8 mouse cellular contexts compared by ENCODE assay signal in the genomic region with DNA sequence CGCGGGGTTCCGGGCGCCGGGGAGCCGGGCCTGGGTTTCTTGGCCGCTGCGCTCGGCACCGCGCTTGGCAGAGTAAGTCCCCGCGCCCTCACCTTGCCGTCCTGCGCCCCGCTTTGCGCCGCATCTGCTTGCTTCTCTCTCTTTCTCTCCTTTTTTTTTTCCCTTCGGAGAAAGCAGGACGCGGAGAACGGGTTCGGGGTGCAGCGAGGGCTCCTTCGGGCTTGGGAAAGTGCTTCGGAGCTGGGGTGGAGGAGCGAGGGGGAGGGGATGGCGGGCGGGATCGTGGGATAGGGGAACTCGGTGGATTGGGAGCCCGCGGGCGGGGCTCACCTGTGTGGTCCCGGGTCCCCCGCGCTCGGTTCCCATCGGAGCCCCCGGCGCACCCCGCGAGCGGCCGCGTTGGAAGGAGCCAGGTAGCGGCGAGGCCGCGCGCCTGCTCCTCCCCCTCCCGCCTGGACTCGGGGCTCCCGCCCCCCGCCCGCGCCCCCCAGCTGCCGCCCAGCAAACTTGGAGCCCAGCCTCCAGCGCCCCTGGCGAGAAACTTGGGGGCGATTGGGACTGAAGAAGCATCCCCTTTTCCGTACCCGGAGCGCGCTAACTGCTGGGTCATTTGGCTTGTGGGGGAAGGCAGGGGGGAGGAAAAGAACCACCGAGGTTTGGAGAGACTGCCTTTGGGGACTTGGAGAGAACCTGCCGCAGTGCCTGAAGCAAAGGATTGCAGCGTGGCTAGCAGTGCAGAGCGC. TPM values are rescaled to one million over a fixed set of nuclear protein-coding genes. Genes with fewer than 3 reads are reported as not detected.
DNase-seq lines count a peak whose midpoint lies in the region; ATAC-seq lines count a peak whose summit lies in the region.

No protein-coding gene starts in this region.

- intact Hi-C loops in left cerebral cortex, postnatal 36 days (cut with DNase I): loop anchor here (5.0 kb wide), 2 partner anchors 102 to 157 kb away; no protein-coding TSS in a partner anchor

- peaks cover 46% of the 10 kb centered on the region for H3K36me3 ChIP-seq in erythroblast, embryonic 14.5 days (ENCODE audit: control insufficient read depth)
- H3K36me3 ChIP-seq in hindbrain, embryonic 16.5 days (ENCODE audit: control insufficient read depth, insufficient read depth, low read length): 0 out of 2 replicates have a peak, but pooled peaks cover under 1% of the 10 kb centered on the region
- peaks cover 10% of the 10 kb centered on the region for H3K36me3 ChIP-seq in liver, embryonic 16.5 days (ENCODE audit: control insufficient read depth, insufficient read depth)
- no peaks in the 10 kb centered on the region for H3K36me3 ChIP-seq in neural tube, embryonic 14.5 days (ENCODE audit: control insufficient read depth, insufficient read depth, low read length)

- H3K9ac ChIP-seq in hindbrain, embryonic 16.5 days (ENCODE audit: low read depth, low read length): peak overlapping the region; percentile 86
- H3K9ac ChIP-seq in liver, embryonic 16.5 days (ENCODE audit: low read depth, low read length): peak overlapping the region; percentile 99
- H3K9ac ChIP-seq in neural tube, embryonic 14.5 days (replicated peaks; ENCODE audit: low read depth, low read length): peak overlapping the region; percentile 76

- H3K27me3 ChIP-seq in erythroblast, embryonic 14.5 days (ENCODE audit: control insufficient read depth): peaks cover 39% of the 10 kb centered on the region
- H3K27me3 ChIP-seq in hindbrain, embryonic 16.5 days (replicated peaks; ENCODE audit: control insufficient read depth, insufficient read depth, low read length): no peaks in the 10 kb centered on the region
- peaks cover 9% of the 10 kb centered on the region for H3K27me3 ChIP-seq in liver, embryonic 16.5 days (ENCODE audit: control insufficient read depth, insufficient read depth, low read depth, low read length)
- H3K27me3 ChIP-seq in neural tube, embryonic 14.5 days (ENCODE audit: control insufficient read depth, insufficient read depth, low read length): no peaks in the 10 kb centered on the region

- WGBS in hindbrain, embryonic 16.5 days: under 1% methylated on average over 56 of the region's 69 CpGs
- WGBS in liver, embryonic 16.5 days (ENCODE audit: insufficient replicate concordance): under 1% methylated on average over 60 of the region's 69 CpGs
- under 1% methylated on average over 61 of the region's 69 CpGs for WGBS in neural tube, embryonic 14.5 days

- peak overlapping the region; percentile 85 for H3K4me2 ChIP-seq in hindbrain, embryonic 16.5 days (ENCODE audit: low read length)
- H3K4me2 ChIP-seq in liver, embryonic 16.5 days (ENCODE audit: low read depth, low read length): peak overlapping the region; percentile 91
- H3K4me2 ChIP-seq in neural tube, embryonic 14.5 days (ENCODE audit: low read depth, low read length): peak overlapping the region; percentile 89

- DNase-seq in left cerebral cortex, postnatal 36 days (ENCODE audit: low spot score in 2 of 2): peak; percentile 36 to 46
- no peak for DNase-seq in left cerebral cortex, adult 8-10 months (ENCODE audit: low spot score in 2 of 2)
- peak; percentile 50 for DNase-seq in adrenal gland, postnatal 25 days
- DNase-seq in yolk sac, embryonic 10.5 days (ENCODE audit: low spot score): peak; percentile 66

- H3K4me3 ChIP-seq in erythroblast, embryonic 14.5 days (replicated peaks): peak overlapping the region; percentile 99
- peak overlapping the region; percentile 60 for H3K4me3 ChIP-seq in hindbrain, embryonic 16.5 days (ENCODE audit: low read length)
- H3K4me3 ChIP-seq in liver, embryonic 16.5 days (ENCODE audit: low read depth, low read length): peak overlapping the region; percentile 95
- peak overlapping the region; percentile 76 for H3K4me3 ChIP-seq in neural tube, embryonic 14.5 days (ENCODE audit: low read depth, low read length)

- peaks cover 17% of the 10 kb centered on the region for H3K9me3 ChIP-seq in erythroblast, embryonic 14.5 days (ENCODE audit: control insufficient read depth, low read length)
- no peaks in the 10 kb centered on the region; the same call in 1 of the 2 replicates for H3K9me3 ChIP-seq in hindbrain, embryonic 16.5 days (ENCODE audit: control insufficient read depth, low read length)
- no peaks in the 10 kb centered on the region for H3K9me3 ChIP-seq in liver, embryonic 16.5 days (replicated peaks; ENCODE audit: control insufficient read depth, low read length)
- no peaks in the 10 kb centered on the region for H3K9me3 ChIP-seq in neural tube, embryonic 14.5 days (ENCODE audit: control insufficient read depth, low read length)

- 0 out of 2 replicates have a peak, but pooled peaks have one; percentile 3 for ATAC-seq in hindbrain, embryonic 16.5 days
- no peak for ATAC-seq in liver, embryonic 16.5 days (ENCODE audit: low read depth)
- peak; percentile 38 for ATAC-seq in neural tube, embryonic 14.5 days (ENCODE audit: low read depth)

- peaks cover 73% of the 10 kb centered on the region for H3K4me1 ChIP-seq in erythroblast, embryonic 14.5 days (ENCODE audit: control insufficient read depth)
- H3K4me1 ChIP-seq in hindbrain, embryonic 16.5 days (ENCODE audit: control insufficient read depth, insufficient read depth, low read depth, low read length): peaks cover 23% of the 10 kb centered on the region
- peaks cover 40% of the 10 kb centered on the region for H3K4me1 ChIP-seq in liver, embryonic 16.5 days (ENCODE audit: control insufficient read depth, low read depth, low read length)
- H3K4me1 ChIP-seq in neural tube, embryonic 14.5 days (ENCODE audit: control insufficient read depth, insufficient read depth, low read length): peaks cover 8% of the 10 kb centered on the region

- H3K27ac ChIP-seq in hindbrain, embryonic 16.5 days (ENCODE audit: low read depth, low read length): peak overlapping the region; percentile 90
- H3K27ac ChIP-seq in liver, embryonic 16.5 days (ENCODE audit: low read length): peak overlapping the region; percentile 97
- H3K27ac ChIP-seq in neural tube, embryonic 14.5 days (ENCODE audit: low read depth, low read length): peak overlapping the region; percentile 86

RNA-seq across cellular contexts. Expression of gene Klf3, which starts 0.7 kb away (rescaled TPM):
- total RNA-seq in left cerebral cortex, postnatal 36 days (2021): 10 to 100 TPM; 25.7 to 31.5 TPM
- 10 to 100 TPM; 21.2 to 30.9 (median 27.5) TPM for total RNA-seq in left cerebral cortex, adult 8-10 months (2022)
- total RNA-seq in adrenal gland, postnatal 25 days (2021): 61.6 and 74.6 TPM in 2 replicates
- 79.3 and 88.0 TPM in 2 replicates for polyA plus RNA-seq in erythroblast, embryonic 14.5 days (2012)
- polyA plus RNA-seq in hindbrain, embryonic 16.5 days (2015; fragmentation: Nextera tagmentation; extraction: Ambion mirVana): 23.7 and 23.8 TPM in 2 replicates
- 77.7 and 88.9 TPM in 2 replicates for polyA plus RNA-seq in liver, embryonic 16.5 days (2015; fragmentation: Nextera tagmentation; extraction: Ambion mirVana)
- polyA plus RNA-seq in neural tube, embryonic 14.5 days (2014; fragmentation: Nextera tagmentation; extraction: Ambion mirVana): 15.8 and 20.1 TPM in 2 replicates

Comparison
In these comparisons a context has a peak if more than half of its experiments do, and no peak if none do; other contexts are left out.
1. DNase-seq: peak in left cerebral cortex, postnatal 36 days (2 of 2), adrenal gland, postnatal 25 days (single experiment) and yolk sac, embryonic 10.5 days (single experiment); none in left cerebral cortex, adult 8-10 months (0 of 2).
2. Peak in every context shown above with its lines, with median percentiles within 50 percentile points of each other: H3K4me3 ChIP-seq, H3K27ac ChIP-seq, H3K4me2 ChIP-seq and H3K9ac ChIP-seq.